Mouse (Mus musculus) midbrain, embryonic 12.5 days (tissue): ENCODE measurements around the gene Fst. TPM values are rescaled to one million over a fixed set of nuclear protein-coding genes. Genes with fewer than 3 reads are reported as not detected.
A peak's percentile ranks its signal among the peaks of the same experiment; 100 is the strongest.

Source experiments
- ATAC-seq: fragments of 200-750 bp; cut with Nextera tagmentation; 2 replicates; pipeline ENCODE4 v1.8.0; 2017; ENCODE audit warnings: low read depth, moderate TSS enrichment, moderate library complexity; ENCODE audit not compliant: low FRiP score
- H3K27ac ChIP-seq: fragments of 300-500 bp; sonication (generic); replicated peaks from 2 replicates; pipeline ENCODE4 v1.5.1; 2016; ENCODE audit warnings: mild to moderate bottlenecking
- H3K27me3 ChIP-seq: fragments of 300-500 bp; sonication (generic); 2 replicates; pipeline ENCODE4 v1.6.1; 2016; ENCODE audit warnings: mild to moderate bottlenecking
- H3K36me3 ChIP-seq: fragments of 300-500 bp; sonication (generic); 2 replicates; pipeline ENCODE4 v1.6.1; 2016
- H3K4me1 ChIP-seq: fragments of 300-500 bp; sonication (generic); 2 replicates; pipeline ENCODE4 v1.6.1; 2016
- H3K4me2 ChIP-seq: fragments of 300-500 bp; sonication (generic); replicated peaks from 2 replicates; pipeline ENCODE4 v1.6.1; 2016; ENCODE audit warnings: mild to moderate bottlenecking, moderate library complexity
- H3K4me3 ChIP-seq: fragments of 300-500 bp; sonication (generic); 2 replicates; pipeline ENCODE4 v1.5.1; 2016; ENCODE audit warnings: mild to moderate bottlenecking
- H3K9ac ChIP-seq: fragments of 300-500 bp; sonication (generic); replicated peaks from 2 replicates; pipeline ENCODE4 v1.6.1; 2016; ENCODE audit warnings: mild to moderate bottlenecking, moderate library complexity
- H3K9me3 ChIP-seq: fragments of 300-500 bp; sonication (generic); 2 replicates; pipeline ENCODE4 v1.6.1; 2016; ENCODE audit warnings: mild to moderate bottlenecking
- WGBS: fragments of 180-500 bp; shearing (Covaris S2); methylation state at CpG from one replicate; pipeline ENCODE4 v1.1.7; 2016; 5-methylcytosine and 5-hydroxymethylcytosine counted together
- polyA plus RNA-seq: library from polyadenylated mRNA; unstranded; fragments of >200 nt; fragmentation: Nextera tagmentation; extraction: Ambion mirVana; gene quantifications from 2 replicates; pipeline ENCODE4 v1.2.1, GENCODE M21; 2016

Fst gene
- polyA plus RNA-seq, 1 experiment from 2014 or later: 36.1 TPM

- H3K9ac ChIP-seq: peak overlapping the region; percentile 74
- H3K9me3 ChIP-seq: no peaks in the 10 kb centered on the region
- WGBS: 1% methylated on average over 42 of the region's 56 CpGs
- H3K4me2 ChIP-seq: peak overlapping the region; percentile 86
- peak overlapping the region; percentile 91 for H3K27ac ChIP-seq
- H3K4me1 ChIP-seq: peaks cover 14% of the 10 kb centered on the region
- peak overlapping the region; percentile 60 for H3K4me3 ChIP-seq
- no peaks in the 10 kb centered on the region for H3K36me3 ChIP-seq
- H3K27me3 ChIP-seq: peaks cover 15% of the 10 kb centered on the region; the same call in 1 of the 2 replicates
- ATAC-seq: peak; percentile 58
Observed at GRCm38 (mm10) chr13:114458291-114458885, 363 bp downstream of the Fst start.

DNA sequence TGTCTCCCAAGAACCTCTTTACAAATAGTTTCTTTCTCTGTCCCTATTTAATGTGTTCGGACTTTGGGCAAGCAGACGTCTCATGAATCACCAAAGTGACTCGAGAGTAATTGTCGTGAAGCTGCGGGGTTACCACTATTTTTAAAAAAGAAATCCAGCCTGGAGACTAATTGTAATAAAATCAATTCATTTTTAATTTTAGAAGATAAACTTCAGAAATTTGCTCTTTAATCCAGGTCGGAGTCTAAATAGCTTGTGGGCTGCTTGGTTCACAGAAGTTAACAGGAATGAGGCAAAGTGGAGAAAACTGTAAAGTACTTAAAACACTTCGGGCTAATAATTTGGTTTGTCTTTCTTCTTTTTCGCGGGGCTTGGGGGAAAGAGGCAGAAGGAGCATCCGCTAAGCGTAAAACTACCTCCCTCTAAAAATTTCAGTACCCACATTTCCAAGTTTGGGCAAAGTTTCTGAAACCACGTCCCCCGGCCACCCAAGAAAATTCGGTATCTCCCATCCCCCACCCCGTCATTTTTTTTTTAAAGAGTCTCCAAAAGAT lies 1.1 kb downstream of the Fst start:
- H3K27ac ChIP-seq: no peak overlapping the region; the same call in 1 of the 2 replicates
- H3K27me3 ChIP-seq: peaks cover 15% of the 10 kb centered on the region; the same call in 1 of the 2 replicates
- WGBS: 2% methylated on average over 15 of the region's 15 CpGs
- no peaks in the 10 kb centered on the region for H3K36me3 ChIP-seq
- H3K9me3 ChIP-seq: no peaks in the 10 kb centered on the region
- H3K4me2 ChIP-seq: peak overlapping the region; percentile 86
- no peak for ATAC-seq
- H3K4me3 ChIP-seq: peak overlapping the region; percentile 60
- H3K4me1 ChIP-seq: peaks cover 14% of the 10 kb centered on the region
- H3K9ac ChIP-seq: peak overlapping the region; percentile 74

DNA sequence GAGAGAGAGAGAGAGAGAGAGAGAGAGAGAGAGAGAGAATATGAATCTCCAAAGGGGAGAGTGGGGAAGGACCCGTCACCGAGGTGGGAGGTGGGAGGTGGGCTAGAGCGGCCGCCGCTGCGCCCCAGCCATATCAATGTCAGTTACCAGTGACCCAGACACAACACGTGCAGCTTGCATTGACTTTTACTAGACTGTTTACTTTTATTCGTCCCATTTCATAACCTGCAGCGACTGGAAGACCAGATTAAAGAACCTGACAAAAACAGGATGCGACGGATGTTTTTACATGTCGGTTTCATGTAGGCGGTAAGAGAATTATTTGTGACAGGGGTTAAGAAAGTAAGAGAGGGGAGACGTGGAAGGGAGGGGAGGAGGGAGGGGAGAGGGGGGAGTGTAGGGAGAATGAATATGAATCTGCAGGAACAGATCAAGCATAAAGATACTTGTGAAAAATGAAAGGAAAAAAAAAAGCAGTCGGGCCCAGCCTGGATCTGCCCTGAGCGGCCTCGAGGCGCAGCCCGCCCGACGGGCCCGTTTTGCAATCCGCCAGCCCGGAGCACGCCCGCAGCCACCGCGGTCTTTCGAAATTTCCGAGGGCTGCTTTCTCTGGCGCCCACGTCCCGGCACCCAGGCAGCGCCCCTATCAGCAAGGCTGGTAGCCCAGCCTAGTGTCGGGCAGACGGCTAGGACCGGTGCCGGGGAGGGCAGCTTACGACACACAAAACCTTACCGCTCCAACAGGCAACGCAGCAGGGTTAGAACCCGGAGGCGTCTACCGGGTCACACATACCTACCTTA lies 1.8 kb downstream of the Fst start:
- no peak overlapping the region; the same call in 1 of the 2 replicates for H3K27ac ChIP-seq
- H3K4me1 ChIP-seq: peaks cover 14% of the 10 kb centered on the region
- 0 out of 2 replicates have a peak, but pooled peaks cover under 1% of the 10 kb centered on the region for H3K36me3 ChIP-seq
- peaks cover 15% of the 10 kb centered on the region; the same call in 1 of the 2 replicates for H3K27me3 ChIP-seq
- H3K4me2 ChIP-seq: peak overlapping the region; percentile 86
- H3K4me3 ChIP-seq: peak overlapping the region; percentile 60
- no peaks in the 10 kb centered on the region for H3K9me3 ChIP-seq
- under 1% methylated on average over 44 of the region's 44 CpGs for WGBS
- no peak for ATAC-seq
- peak overlapping the region; percentile 74 for H3K9ac ChIP-seq

DNA sequence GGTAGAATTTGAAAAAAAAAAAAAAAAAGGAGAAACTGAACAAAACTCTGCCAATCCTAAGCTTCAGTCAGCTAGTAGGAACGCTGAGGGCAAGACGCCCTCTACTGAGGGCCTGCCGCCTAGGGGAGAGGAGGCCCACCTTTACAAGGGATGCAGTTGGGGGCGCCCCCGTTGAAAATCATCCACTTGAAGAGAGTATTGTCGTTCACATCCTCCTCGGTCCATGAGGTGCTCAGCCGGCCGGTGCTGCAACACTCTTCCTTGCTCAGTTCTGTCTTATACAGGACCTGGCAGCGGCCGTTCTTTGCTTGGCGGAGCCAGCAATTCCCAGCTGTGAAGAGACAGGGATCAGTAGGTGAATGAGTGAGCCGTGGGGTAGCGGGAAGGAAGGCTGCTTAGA lies 2.5 kb downstream of the Fst start:
- under 1% methylated on average over 14 of the region's 14 CpGs for WGBS
- H3K36me3 ChIP-seq: peaks cover 8% of the 10 kb centered on the region; the same call in 1 of the 2 replicates
- peak overlapping the region; percentile 74 for H3K9ac ChIP-seq
- peak overlapping the region; percentile 60 for H3K4me3 ChIP-seq
- no peaks in the 10 kb centered on the region for H3K9me3 ChIP-seq
- H3K4me1 ChIP-seq: peaks cover 14% of the 10 kb centered on the region
- peak overlapping the region; percentile 86 for H3K4me2 ChIP-seq
- no peak for ATAC-seq
- H3K27ac ChIP-seq: peak overlapping the region; percentile 68
- peaks cover 9% of the 10 kb centered on the region; the same call in 1 of the 2 replicates for H3K27me3 ChIP-seq

DNA sequence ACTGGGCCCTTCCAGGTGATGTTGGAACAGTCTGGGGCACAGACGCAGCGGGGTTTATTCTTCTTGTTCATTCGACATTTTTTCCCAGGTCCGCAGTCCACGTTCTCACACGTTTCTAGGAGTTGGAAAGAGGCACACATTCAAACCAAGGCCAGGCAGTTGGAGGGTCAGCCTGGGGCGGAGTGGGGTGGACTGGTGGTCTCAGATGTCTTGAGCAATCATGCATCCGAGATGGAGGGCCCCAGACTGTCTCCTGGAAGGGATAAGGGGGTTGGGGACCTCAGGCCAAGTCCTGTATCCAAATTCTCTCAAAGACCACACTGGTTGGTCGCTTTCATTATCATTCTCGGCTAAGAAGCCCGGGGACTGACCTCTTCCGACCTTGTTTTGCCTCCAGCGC lies 3.0 kb downstream of the Fst start:
- Histone ChIP-seq H3K4me2 (peak overlapping the region; percentile 86), H3K36me3 (peaks cover 12% of the 10 kb centered on the region; the same call in 1 of the 2 replicates), H3K9me3 (no peaks in the 10 kb centered on the region), H3K9ac (peak overlapping the region; percentile 74; the same call in 1 of the 2 replicates), H3K27me3 (peaks cover 9% of the 10 kb centered on the region; the same call in 1 of the 2 replicates), H3K4me1 (peaks cover 14% of the 10 kb centered on the region), H3K27ac (no peak overlapping the region), H3K4me3 (peak overlapping the region; percentile 60)
- ATAC-seq: no peak
- WGBS: 23% methylated on average over 13 of the region's 13 CpGs

- no peaks in the 10 kb centered on the region for H3K27me3 ChIP-seq
- no peak for ATAC-seq
- H3K27ac ChIP-seq: no peak overlapping the region
- 78% methylated on average over 2 of the region's 2 CpGs for WGBS
- H3K4me2 ChIP-seq: no peak overlapping the region
- H3K4me1 ChIP-seq: no peaks in the 10 kb centered on the region
- no peaks in the 10 kb centered on the region for H3K9me3 ChIP-seq
- no peak overlapping the region for H3K4me3 ChIP-seq
- peaks cover 14% of the 10 kb centered on the region; the same call in 1 of the 2 replicates for H3K36me3 ChIP-seq
- no peak overlapping the region for H3K9ac ChIP-seq
Observed at GRCm38 (mm10) chr13:114447213-114447612, 11.5 kb downstream of the Fst start.

- Histone ChIP-seq H3K4me2 (no peak overlapping the region), H3K27ac (no peak overlapping the region), H3K4me3 (no peak overlapping the region), H3K4me1 (no peaks in the 10 kb centered on the region), H3K9ac (no peak overlapping the region), H3K27me3 (no peaks in the 10 kb centered on the region), H3K9me3 (no peaks in the 10 kb centered on the region), H3K36me3 (no peaks in the 10 kb centered on the region)
- no peak for ATAC-seq
- 76% methylated on average over 5 of the region's 5 CpGs for WGBS
Observed at GRCm38 (mm10) chr13:114432491-114432890, 26.3 kb downstream of the Fst start.

GRCm38 (mm10) chr13:114425230-114425629 lies 33.5 kb downstream of the Fst start:
- no peak for ATAC-seq
- WGBS: 93% methylated on average over 5 of the region's 5 CpGs

GRCm38 (mm10) chr13:114420235-114420634 lies 38.5 kb downstream of the Fst start:
- no peak overlapping the region for H3K27ac ChIP-seq
- no peaks in the 10 kb centered on the region for H3K4me1 ChIP-seq
- no peaks in the 10 kb centered on the region for H3K27me3 ChIP-seq
- H3K9me3 ChIP-seq: no peaks in the 10 kb centered on the region
- no peaks in the 10 kb centered on the region for H3K36me3 ChIP-seq
- no peak for ATAC-seq
- 90% methylated on average over 8 of the region's 8 CpGs for WGBS
- no peak overlapping the region for H3K9ac ChIP-seq
- H3K4me2 ChIP-seq: no peak overlapping the region
- H3K4me3 ChIP-seq: no peak overlapping the region

More at GRCm38 (mm10) chr13:114425230-114425629, 33.5 kb downstream of the Fst start:
- Histone ChIP-seq H3K4me2 (no peak overlapping the region), H3K9me3 (no peaks in the 10 kb centered on the region), H3K27me3 (no peaks in the 10 kb centered on the region), H3K27ac (no peak overlapping the region), H3K36me3 (no peaks in the 10 kb centered on the region), H3K4me3 (no peak overlapping the region), H3K4me1 (no peaks in the 10 kb centered on the region), H3K9ac (no peak overlapping the region)

DNA sequence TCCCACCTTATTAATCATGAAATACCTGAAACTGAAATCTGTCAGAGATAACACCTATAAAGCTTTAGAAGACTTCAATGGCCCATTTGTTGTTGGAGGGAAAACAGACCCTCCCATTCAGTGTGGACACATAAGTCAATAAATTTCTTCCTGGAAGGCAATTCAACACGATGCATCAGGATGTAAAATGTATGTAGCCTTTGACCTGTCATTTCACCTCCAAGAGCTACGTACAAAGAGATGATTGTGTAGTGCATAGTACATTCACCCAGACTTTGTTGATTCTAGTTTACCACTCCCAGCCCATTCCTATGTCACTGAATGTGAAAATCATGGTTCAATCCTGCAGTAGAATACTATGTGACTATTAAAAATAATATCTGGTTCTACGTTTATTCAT lies 39.4 kb downstream of the Fst start:
- no peak for ATAC-seq
- Histone ChIP-seq H3K4me3 (no peak overlapping the region), H3K4me1 (no peaks in the 10 kb centered on the region), H3K36me3 (no peaks in the 10 kb centered on the region), H3K27ac (no peak overlapping the region), H3K9ac (no peak overlapping the region), H3K27me3 (no peaks in the 10 kb centered on the region), H3K9me3 (no peaks in the 10 kb centered on the region), H3K4me2 (no peak overlapping the region)
- WGBS: 82% methylated on average over 3 of the region's 3 CpGs

GRCm38 (mm10) chr13:114412326-114412725 lies 46.4 kb downstream of the Fst start:
- no peak overlapping the region for H3K9ac ChIP-seq
- H3K27ac ChIP-seq: no peak overlapping the region
- H3K36me3 ChIP-seq: no peaks in the 10 kb centered on the region
- 0 out of 2 replicates have a peak, but pooled peaks cover 4% of the 10 kb centered on the region for H3K4me1 ChIP-seq
- no peak for ATAC-seq
- no peak overlapping the region for H3K4me3 ChIP-seq
- H3K9me3 ChIP-seq: no peaks in the 10 kb centered on the region
- H3K4me2 ChIP-seq: no peak overlapping the region
- peaks cover 7% of the 10 kb centered on the region; the same call in 1 of the 2 replicates for H3K27me3 ChIP-seq

DNA sequence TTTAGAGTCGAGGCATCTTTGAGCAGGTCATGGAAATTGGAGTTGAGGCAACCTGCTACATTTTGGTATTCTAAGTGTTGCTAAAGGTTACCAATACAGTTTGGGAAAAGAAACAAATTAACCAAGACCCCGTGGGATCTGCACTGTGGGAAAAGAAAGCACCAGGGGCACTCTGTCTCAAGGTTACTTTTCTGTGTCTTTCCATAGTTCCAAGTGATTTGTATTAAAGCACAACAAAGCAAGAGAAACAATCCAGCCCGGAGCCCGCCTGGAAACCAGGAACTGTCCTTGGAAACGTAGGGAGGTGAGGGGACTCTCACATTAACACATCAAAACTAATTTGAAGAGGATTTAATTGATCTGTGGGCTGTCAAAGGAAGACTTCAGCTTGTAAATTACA lies 51.9 kb downstream of the Fst start:
- H3K4me1 ChIP-seq: peaks cover 21% of the 10 kb centered on the region; the same call in 1 of the 2 replicates
- H3K9ac ChIP-seq: no peak overlapping the region
- H3K27ac ChIP-seq: no peak overlapping the region
- peaks cover 7% of the 10 kb centered on the region; the same call in 1 of the 2 replicates for H3K27me3 ChIP-seq
- no peaks in the 10 kb centered on the region for H3K9me3 ChIP-seq
- peak; percentile 57; the same call in 1 of the 2 replicates for ATAC-seq
- H3K4me2 ChIP-seq: peak overlapping the region; percentile 38
- H3K36me3 ChIP-seq: no peaks in the 10 kb centered on the region
- no peak overlapping the region for H3K4me3 ChIP-seq
- WGBS: 0% methylated on average over 5 of the region's 5 CpGs
